Mouse (Mus musculus) retina, adult 2 months (tissue): ENCODE measurements around the gene 1810043G02Rik.
"Not testable (repeated sequence)": the region's sequence is repeated elsewhere in the genome, so short reads cannot be mapped to it uniquely, and the experiment has no call there.

Experiments used
- DNase-seq: peaks from one replicate; pipeline ENCODE4 v3.0.0-alpha.2; 2012; ENCODE audit warnings: low read depth, low spot score

1810043G02Rik gene

GRCm38 (mm10) chr10:78004479-78005100 lies 26.3 kb downstream of the 1810043G02Rik start:
- DNase-seq: no peak

- DNase-seq: no peak
These were observed 27.6 kb downstream of the 1810043G02Rik start for GRCm38 (mm10) chr10:78005791-78006438.

GRCm38 (mm10) chr10:78007203-78007602 lies 28.9 kb downstream of the 1810043G02Rik start:
- no peak for DNase-seq

- DNase-seq: no peak
These were observed 29.8 kb downstream of the 1810043G02Rik start for GRCm38 (mm10) chr10:78008169-78008568.

- peak; percentile 84 for DNase-seq
These were observed 31.0 kb downstream of the 1810043G02Rik start for GRCm38 (mm10) chr10:78009184-78009944.

- DNase-seq: no peak
These were observed 31.6 kb downstream of the 1810043G02Rik start, which contains the start of gene Pfkl for GRCm38 (mm10) chr10:78009945-78010293. TSS of gene Pfkl (minus strand) at chr10:78010083.

GRCm38 (mm10) chr10:78010335-78010734 lies 32.0 kb downstream of the 1810043G02Rik start:
- DNase-seq: no peak

- not testable (repeated sequence) for DNase-seq
These were observed 32.8 kb downstream of the 1810043G02Rik start for GRCm38 (mm10) chr10:78011116-78011515.

- no peak for DNase-seq
These were observed 34.6 kb downstream of the 1810043G02Rik start for GRCm38 (mm10) chr10:78012661-78013495.

GRCm38 (mm10) chr10:78015489-78015888 lies 37.2 kb downstream of the 1810043G02Rik start:
- DNase-seq: no peak

GRCm38 (mm10) chr10:78016366-78016765 lies 38.0 kb downstream of the 1810043G02Rik start:
- no peak for DNase-seq

GRCm38 (mm10) chr10:78018797-78019203 lies 40.5 kb downstream of the 1810043G02Rik start:
- DNase-seq: peak; percentile 92

GRCm38 (mm10) chr10:78019291-78019690 lies 41.0 kb downstream of the 1810043G02Rik start:
- DNase-seq: no peak

- DNase-seq: not testable (repeated sequence)
These were observed 41.7 kb downstream of the 1810043G02Rik start for GRCm38 (mm10) chr10:78019984-78020383.

GRCm38 (mm10) chr10:78025453-78025852 lies 47.1 kb downstream of the 1810043G02Rik start:
- not testable (repeated sequence) for DNase-seq

GRCm38 (mm10) chr10:78028129-78028528 lies 49.8 kb downstream of the 1810043G02Rik start:
- peak; percentile 65 for DNase-seq

GRCm38 (mm10) chr10:78029080-78029479 lies 50.8 kb downstream of the 1810043G02Rik start:
- DNase-seq: no peak

GRCm38 (mm10) chr10:78031987-78032386 lies 53.7 kb downstream of the 1810043G02Rik start:
- no peak for DNase-seq
